Mouse (Mus musculus) embryo, embryonic 10 days (tissue): ENCODE measurements around the gene Eml5.

Experiments
- DNase-seq: peaks from one replicate; pipeline ENCODE4 v3.0.0-alpha.2; 2015; ENCODE audit warnings: low spot score

The Eml5 gene

DNA sequence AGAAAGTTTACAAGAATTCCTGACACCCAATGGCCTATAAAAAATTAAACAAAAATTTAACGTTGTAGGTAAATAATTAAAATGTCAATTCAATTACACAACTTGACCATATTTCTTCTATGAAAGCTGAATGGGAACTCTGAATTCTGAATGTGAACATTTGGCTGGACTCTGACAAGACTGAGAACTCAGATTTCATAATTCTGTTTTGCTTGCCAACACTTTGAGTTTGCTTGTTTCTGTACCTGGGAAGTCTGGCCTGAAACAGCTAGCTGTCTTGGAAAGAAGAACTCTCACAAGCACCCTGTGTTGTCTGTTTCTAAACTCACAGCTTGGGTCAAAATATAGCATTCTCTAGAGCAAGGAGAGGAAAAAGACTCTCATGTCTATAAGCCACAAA lies 67.4 kb downstream of the Eml5 start:
- no peak for DNase-seq

GRCm38 (mm10) chr12:98832929-98833598 lies 68.2 kb downstream of the Eml5 start:
- no peak for DNase-seq

- DNase-seq: no peak
Measured at GRCm38 (mm10) chr12:98831122-98831521, 70.2 kb downstream of the Eml5 start.

GRCm38 (mm10) chr12:98820781-98821180 lies 80.5 kb downstream of the Eml5 start:
- no peak for DNase-seq

DNA sequence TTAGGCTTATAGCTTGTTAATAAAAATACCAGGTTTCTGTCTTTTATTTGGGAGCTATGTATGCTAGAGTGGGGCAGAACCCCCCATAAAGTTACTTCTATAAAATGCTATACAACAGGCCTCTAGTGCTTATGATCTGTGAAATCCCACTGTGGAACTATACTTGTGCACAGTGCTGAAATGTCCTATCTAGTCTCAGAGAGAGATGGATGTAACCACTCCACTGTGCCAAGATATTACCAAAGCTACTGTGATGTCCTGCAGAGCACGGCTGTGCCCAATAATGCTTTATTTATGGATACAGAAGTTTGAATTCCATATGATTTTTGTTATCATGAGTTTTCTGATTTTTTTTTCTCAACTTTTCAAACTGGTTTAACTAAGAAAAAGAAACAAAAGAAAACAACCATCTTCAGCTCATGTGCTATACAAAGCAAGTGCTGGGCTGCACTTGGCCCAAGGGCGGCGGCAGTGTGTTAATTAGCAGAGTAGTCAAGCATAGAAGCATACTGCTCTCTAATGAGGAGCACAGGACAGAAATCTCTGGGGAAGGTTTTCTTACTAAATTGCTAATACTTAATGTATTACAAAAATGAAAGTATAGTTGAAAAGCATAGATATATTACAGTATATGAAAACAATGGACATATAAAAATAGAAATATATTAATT lies 97.1 kb downstream of the Eml5 start:
- no peak for DNase-seq

- DNase-seq: no peak
Measured at GRCm38 (mm10) chr12:98802245-98802644, 99.0 kb downstream of the Eml5 start.

- no peak for DNase-seq
Measured at GRCm38 (mm10) chr12:98800334-98800733, 101.0 kb downstream of the Eml5 start.

- no peak for DNase-seq
Measured at GRCm38 (mm10) chr12:98795731-98796318, 105.5 kb downstream of the Eml5 start.

DNA sequence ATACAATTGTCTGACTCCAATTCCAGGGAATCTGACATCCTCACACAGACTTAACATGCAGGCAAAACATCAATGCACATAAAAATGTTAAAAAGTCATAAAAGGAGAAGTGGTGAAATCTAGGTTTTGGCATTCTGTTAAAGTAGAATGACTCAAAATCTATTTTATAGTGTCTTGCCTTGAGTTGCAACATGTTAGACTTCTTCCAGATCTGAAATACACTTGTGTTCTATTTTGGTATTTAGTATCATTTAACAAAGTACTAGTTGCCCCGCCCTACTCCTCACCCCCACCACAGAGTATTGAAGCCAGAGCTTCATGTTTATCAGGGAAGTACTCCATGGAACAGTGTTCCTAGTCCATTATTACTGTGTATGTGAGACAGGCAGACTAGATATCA lies 117.0 kb downstream of the Eml5 start:
- no peak for DNase-seq

GRCm38 (mm10) chr12:98779148-98779547 lies 122.1 kb downstream of the Eml5 start:
- peak; percentile 52 for DNase-seq

- DNase-seq: no peak
Measured at GRCm38 (mm10) chr12:98777509-98777908, 123.8 kb downstream of the Eml5 start.

DNA sequence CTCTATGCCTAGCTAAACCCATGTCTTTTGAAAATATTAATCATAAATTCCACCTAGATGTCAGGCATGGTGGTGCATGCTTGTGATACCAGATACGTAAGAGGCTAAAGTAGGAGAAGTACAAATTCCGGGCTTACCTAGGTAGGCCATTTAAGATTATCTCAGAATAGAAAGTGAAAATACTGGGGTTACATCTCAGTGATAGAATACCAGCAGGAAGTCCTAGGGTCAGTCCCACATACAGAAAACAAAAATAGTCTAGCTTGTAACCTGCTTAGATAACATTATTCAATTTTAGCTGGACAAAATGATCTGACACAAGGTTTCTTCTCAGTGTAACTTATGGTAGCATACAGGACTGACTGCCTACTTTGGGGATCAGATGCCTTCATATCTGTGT lies 135.0 kb downstream of the Eml5 start:
- no peak for DNase-seq

GRCm38 (mm10) chr12:98759700-98760099 lies 141.6 kb downstream of the Eml5 start:
- no peak for DNase-seq

- DNase-seq: no peak
Measured at GRCm38 (mm10) chr12:98757636-98758035, 143.6 kb downstream of the Eml5 start.

GRCm38 (mm10) chr12:98747380-98747753 lies 153.9 kb downstream of the Eml5 start:
- DNase-seq: peak; percentile 35

DNA sequence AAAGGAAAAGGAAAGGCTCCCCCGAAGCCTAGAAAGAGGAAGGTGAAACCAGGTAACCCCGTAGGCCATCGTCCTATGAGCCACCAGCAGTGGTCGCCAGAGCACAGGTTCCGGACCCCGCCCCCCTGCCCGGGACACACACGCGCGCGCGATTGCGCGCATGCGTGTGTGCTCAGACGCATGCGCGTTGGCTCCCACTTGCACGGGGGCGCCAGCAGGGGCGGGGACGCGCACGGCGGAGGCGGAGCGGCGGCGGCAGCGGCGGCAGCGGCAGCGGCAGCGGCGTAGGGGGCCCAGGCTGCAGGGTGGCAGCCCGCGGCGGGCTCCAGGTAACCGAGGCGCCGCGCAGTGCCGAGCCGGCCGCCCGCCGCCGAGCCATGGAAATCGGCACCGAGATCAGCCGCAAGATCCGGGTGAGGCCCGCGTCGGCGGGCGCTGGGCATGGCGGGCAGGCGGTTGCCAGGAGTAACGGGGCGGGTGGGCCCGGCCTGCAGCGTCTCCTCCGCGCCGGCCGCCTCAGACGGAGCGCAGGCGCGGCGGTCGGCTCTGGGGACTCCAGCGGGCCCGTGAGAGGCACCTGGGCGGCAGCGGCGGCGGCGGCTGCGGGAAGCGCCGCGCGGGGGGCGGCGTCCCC lies 154.4 kb downstream of the Eml5 start, which contains the start of gene Zc3h14:
Gene Zc3h14, plus strand, starts transcription at position 219 of the 634 bp plus-strand sequence.
- DNase-seq: peak; percentile 93

GRCm38 (mm10) chr12:98746131-98746530 lies 155.2 kb downstream of the Eml5 start:
- DNase-seq: peak; percentile 61

DNA sequence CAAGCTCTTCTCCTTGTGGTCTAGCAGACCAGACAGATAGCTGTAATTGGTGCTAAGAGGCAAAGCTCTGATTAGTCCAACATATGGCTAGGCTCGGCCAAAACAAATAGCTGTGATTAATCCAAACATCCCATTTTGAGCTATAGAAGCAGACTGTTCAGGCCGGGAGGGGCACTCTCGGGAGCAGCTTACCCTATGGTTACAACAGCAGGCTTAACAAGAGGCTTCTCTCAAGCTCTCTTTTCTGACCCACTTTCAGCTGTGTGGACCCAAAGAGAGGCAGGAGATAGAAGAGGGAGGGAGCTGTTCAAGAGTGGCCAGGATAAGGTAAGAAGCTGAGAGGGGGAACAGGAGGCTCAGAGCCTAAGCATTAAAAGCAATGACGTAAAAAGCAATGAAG lies 155.7 kb downstream of the Eml5 start:
- no peak for DNase-seq

DNA sequence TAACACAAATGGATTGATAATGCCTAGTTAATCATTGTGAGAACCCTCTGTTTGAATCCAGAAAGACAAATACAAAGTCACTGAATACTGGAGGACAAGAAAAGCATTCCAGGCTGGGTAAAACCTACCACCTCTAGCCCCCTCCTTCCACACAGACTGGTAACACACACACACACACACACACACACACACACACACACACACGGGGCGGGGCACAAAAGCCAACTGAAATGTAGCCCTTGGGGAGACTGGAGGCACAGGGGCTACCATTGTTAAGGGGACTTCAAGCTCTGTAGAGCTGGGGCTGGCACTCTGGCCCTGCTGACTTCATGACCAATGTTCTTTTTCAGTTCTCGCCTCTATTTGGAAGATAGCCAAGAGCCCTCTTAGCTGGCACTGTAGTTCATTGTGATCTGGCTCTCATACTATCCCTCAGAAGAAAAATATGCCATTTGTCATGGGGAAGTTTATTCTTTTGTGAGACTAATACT lies 160.2 kb downstream of the Eml5 start:
- DNase-seq: no peak

DNA sequence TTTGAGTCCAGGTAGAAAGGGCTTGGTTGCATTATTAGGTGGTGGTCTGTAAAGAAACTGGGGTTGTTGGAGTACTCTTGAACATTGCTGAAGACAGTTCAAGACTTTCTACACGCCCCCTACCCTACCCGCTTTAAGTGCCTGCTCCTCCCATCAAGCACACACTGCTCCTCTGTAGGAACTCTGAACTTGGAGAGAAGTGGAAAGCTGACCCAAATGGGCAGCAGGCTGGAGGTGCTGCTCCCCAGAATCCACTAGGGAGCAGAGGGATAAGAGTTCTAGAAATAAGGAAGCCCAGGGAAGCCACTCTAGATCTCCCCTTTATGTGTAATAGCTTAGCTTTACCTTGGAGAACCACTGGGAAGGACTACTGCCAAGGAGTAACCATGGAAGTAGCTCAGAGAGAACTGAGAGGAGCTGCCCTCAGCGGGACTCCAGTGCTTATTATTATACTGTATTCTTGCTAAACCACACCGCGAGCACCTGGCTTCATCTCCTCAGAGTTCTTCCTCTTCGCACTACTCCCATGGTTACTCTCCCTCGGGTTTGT lies 163.4 kb downstream of the Eml5 start:
- DNase-seq: peak; percentile 52

DNA sequence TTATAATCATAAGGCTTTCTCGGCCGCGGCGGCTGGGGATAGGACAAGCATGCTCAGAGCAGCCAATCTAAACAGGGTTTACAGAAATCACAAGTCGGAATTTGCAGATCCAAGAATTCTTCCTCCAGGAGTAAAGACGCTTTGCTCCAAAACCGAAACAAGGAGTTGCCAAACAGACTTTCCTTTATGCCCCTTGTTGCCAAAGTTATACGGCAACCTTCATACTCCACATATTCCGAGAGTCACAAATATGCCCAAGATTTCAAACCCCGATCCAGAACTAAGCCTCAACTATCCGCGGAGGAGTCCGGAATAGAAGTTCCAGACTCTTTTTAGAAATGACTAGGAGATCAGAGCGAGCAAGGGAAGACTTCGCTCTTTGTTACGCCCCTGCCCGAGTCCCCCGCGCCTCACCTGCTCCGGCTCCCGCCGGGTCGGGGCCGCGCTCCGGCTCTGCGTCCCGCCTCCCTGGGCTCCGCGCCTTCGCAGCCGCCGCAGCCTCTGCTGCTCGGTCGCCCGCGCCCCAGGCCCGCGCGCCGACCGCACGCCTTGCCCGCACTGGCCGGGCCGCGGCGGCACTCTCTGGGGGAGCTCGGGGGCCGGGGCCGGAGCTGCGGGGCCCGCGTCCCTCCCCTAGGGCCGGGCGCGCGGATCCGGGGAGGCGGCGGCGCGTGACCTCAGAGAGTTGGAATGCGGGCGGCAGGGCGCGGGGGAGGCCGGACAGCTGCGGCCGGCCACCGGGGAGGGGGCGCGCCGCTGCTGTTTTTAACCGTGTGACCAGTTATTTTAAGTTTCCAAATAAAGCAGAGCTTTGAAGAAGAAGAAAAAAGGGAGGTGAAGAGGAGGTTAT lies 164.1 kb downstream of the Eml5 start, which contains the start of gene Ptpn21:
Gene Ptpn21, minus strand, starts transcription at position 455 of the 850 bp plus-strand sequence.
- peak; percentile 70 for DNase-seq
